Mouse (Mus musculus): ENCODE data around the gene Mrpl1. TPM values are rescaled to one million over a fixed set of nuclear protein-coding genes. Genes with fewer than 3 reads are reported as not detected.

The Mrpl1 gene
- polyA plus RNA-seq (2012; rRNA removed; ENCODE audit: low replicate concordance) = 1.4 and 3.4 TPM in 2 replicates

GRCm38 (mm10) chr5:96209459-96209858 is at the start of gene Mrpl1:
Gene Mrpl1, plus strand, starts transcription at chr5:96209493.

GRCm38 (mm10) chr5:96164021-96164411 is 45.3 kb upstream of the Mrpl1 start, which contains the start of gene Cnot6l:
Gene Cnot6l, minus strand, starts transcription at chr5:96164171.

Other genes with a start within 250 kb of the Mrpl1 start
- 4.0 and 13.2 TPM in 2 replicates for gene Cnot6l, start 45.3 kb upstream of the Mrpl1 start, polyA plus RNA-seq (2012; rRNA removed; ENCODE audit: low replicate concordance)
- gene Fras1, start 164.5 kb downstream of the Mrpl1 start, polyA plus RNA-seq (2012; rRNA removed; ENCODE audit: low replicate concordance) = 0.30 and 0.37 TPM in 2 replicates

Measured in mammary gland, adult 2 months (tissue).